Mouse (Mus musculus): ENCODE measurements around the gene Slc10a4.

- no peak for TF ChIP-seq POLR2A (IDR thresholded peaks at IDR 0.05; ENCODE audit: insufficient read depth, low read length)
- TF ChIP-seq CTCF (IDR thresholded peaks at IDR 0.05; ENCODE audit: low read depth, low read length), result no peak
- no peak for TF ChIP-seq EP300 (IDR thresholded peaks at IDR 0.05; ENCODE audit: insufficient read depth, low read depth, low read length)
Observed at GRCm38 (mm10) chr5:73044055-73044454, 37.4 kb downstream of the Slc10a4 start.
